Mouse (Mus musculus) bone marrow macrophage, adult 2 months (primary cell): Measurements from ENCODE around the gene Vamp4. TPM values are rescaled to one million over a fixed set of nuclear protein-coding genes. Genes with fewer than 3 reads are reported as not detected.

ENCODE experiments used
- H3K27ac ChIP-seq: 2 replicates; pipeline ENCODE4 v1.5.1; 2012; ENCODE audit warnings: low read depth, low read length; ENCODE audit not compliant: insufficient read depth
- H3K4me1 ChIP-seq: 2 replicates; pipeline ENCODE4 v1.6.1; 2012; ENCODE audit warnings: low read length; ENCODE audit not compliant: control insufficient read depth, insufficient read depth
- H3K4me3 ChIP-seq: 2 replicates; pipeline ENCODE4 v1.5.1; 2012; ENCODE audit warnings: mild to moderate bottlenecking, low read length, moderate library complexity; ENCODE audit not compliant: insufficient read depth
- CTCF ChIP-seq: IDR thresholded peaks from 2 replicates; pipeline ENCODE4 v1.5.1; 2012; ENCODE audit warnings: low read depth, mild to moderate bottlenecking, low read length, moderate library complexity
- POLR2A ChIP-seq: IDR thresholded peaks from 2 replicates; pipeline ENCODE4 v1.6.1; 2012; ENCODE audit warnings: mild to moderate bottlenecking, low read depth, low read length, borderline replicate concordance
- polyA plus RNA-seq: library from polyadenylated mRNA; stranded (reverse); fragments of >200 nt; gene quantifications from 2 replicates; pipeline ENCODE4 v1.2.4, GENCODE M21; 2012; ENCODE audit not compliant: missing spikeins, insufficient read depth, insufficient read length

Vamp4 gene
- polyA plus RNA-seq, 1 experiment = 78.8 TPM

GRCm38 (mm10) chr1:162586282-162586681, 16.0 kb downstream of the Vamp4 start:
- no peak overlapping the region for H3K4me3 ChIP-seq
- no peak overlapping the region for H3K27ac ChIP-seq
- TF ChIP-seq CTCF (no peak), POLR2A (no peak)
- H3K4me1 ChIP-seq = no peaks in the 10 kb centered on the region

- TF ChIP-seq POLR2A (no peak), CTCF (no peak)
- Histone ChIP-seq H3K27ac (no peak overlapping the region), H3K4me3 (no peak overlapping the region), H3K4me1 (no peaks in the 10 kb centered on the region)
Observed at GRCm38 (mm10) chr1:162588606-162589005, 18.3 kb downstream of the Vamp4 start.

- TF ChIP-seq CTCF = no peak
- no peak for TF ChIP-seq POLR2A
- H3K4me3 ChIP-seq = no peak overlapping the region
- H3K4me1 ChIP-seq = no peaks in the 10 kb centered on the region
- H3K27ac ChIP-seq = no peak overlapping the region
Observed at GRCm38 (mm10) chr1:162589443-162589842, 19.1 kb downstream of the Vamp4 start.

- TF ChIP-seq POLR2A = no peak
- TF ChIP-seq CTCF = no peak
- Histone ChIP-seq H3K27ac (no peak overlapping the region), H3K4me3 (no peak overlapping the region), H3K4me1 (no peaks in the 10 kb centered on the region)
Observed at GRCm38 (mm10) chr1:162590415-162590997, 20.2 kb downstream of the Vamp4 start.

- TF ChIP-seq POLR2A (no peak), CTCF (no peak)
- Histone ChIP-seq H3K4me1 (no peaks in the 10 kb centered on the region), H3K4me3 (no peak overlapping the region)
Observed at GRCm38 (mm10) chr1:162597379-162598102, 27.2 kb downstream of the Vamp4 start.

GRCm38 (mm10) chr1:162599617-162600016, 29.3 kb downstream of the Vamp4 start:
- TF ChIP-seq CTCF (no peak), POLR2A (no peak)
- H3K4me1 ChIP-seq = no peaks in the 10 kb centered on the region
- H3K27ac ChIP-seq = no peak overlapping the region
- H3K4me3 ChIP-seq = no peak overlapping the region

More at GRCm38 (mm10) chr1:162597379-162598102, 27.2 kb downstream of the Vamp4 start:
- H3K27ac ChIP-seq = no peak overlapping the region

- TF ChIP-seq POLR2A = no peak
- TF ChIP-seq CTCF = no peak
Observed at GRCm38 (mm10) chr1:162601288-162601687, 31.0 kb downstream of the Vamp4 start.

GRCm38 (mm10) chr1:162608127-162608526, 37.8 kb downstream of the Vamp4 start:
- H3K4me1 ChIP-seq = peaks cover 5% of the 10 kb centered on the region; the same call in 1 of the 2 replicates
- TF ChIP-seq CTCF (no peak), POLR2A (no peak)
- H3K4me3 ChIP-seq = no peak overlapping the region
- H3K27ac ChIP-seq = no peak overlapping the region

More at GRCm38 (mm10) chr1:162601288-162601687, 31.0 kb downstream of the Vamp4 start:
- no peak overlapping the region for H3K27ac ChIP-seq
- H3K4me1 ChIP-seq = no peaks in the 10 kb centered on the region
- no peak overlapping the region for H3K4me3 ChIP-seq

GRCm38 (mm10) chr1:162609633-162610250, 39.4 kb downstream of the Vamp4 start:
- TF ChIP-seq CTCF = no peak
- Histone ChIP-seq H3K27ac (no peak overlapping the region), H3K4me3 (no peak overlapping the region), H3K4me1 (peaks cover 5% of the 10 kb centered on the region; the same call in 1 of the 2 replicates)

GRCm38 (mm10) chr1:162611191-162611590, 40.9 kb downstream of the Vamp4 start:
- no peak overlapping the region for H3K4me3 ChIP-seq
- TF ChIP-seq POLR2A (no peak), CTCF (no peak)
- H3K27ac ChIP-seq = no peak overlapping the region
- H3K4me1 ChIP-seq = peaks cover 5% of the 10 kb centered on the region; the same call in 1 of the 2 replicates
